Mouse (Mus musculus) bone marrow macrophage, adult 2 months (primary cell): ENCODE data around the gene 1700028J19Rik. TPM values are rescaled to one million over a fixed set of nuclear protein-coding genes. Genes with fewer than 3 reads are reported as not detected.

ENCODE experiments used
- H3K27ac ChIP-seq: 2 replicates; pipeline ENCODE4 v1.5.1; 2012; ENCODE audit warnings: low read depth, low read length; ENCODE audit not compliant: insufficient read depth
- H3K4me1 ChIP-seq: 2 replicates; pipeline ENCODE4 v1.6.1; 2012; ENCODE audit warnings: low read length; ENCODE audit not compliant: control insufficient read depth, insufficient read depth
- H3K4me3 ChIP-seq: 2 replicates; pipeline ENCODE4 v1.5.1; 2012; ENCODE audit warnings: mild to moderate bottlenecking, low read length, moderate library complexity; ENCODE audit not compliant: insufficient read depth
- CTCF ChIP-seq: IDR thresholded peaks from 2 replicates; pipeline ENCODE4 v1.5.1; 2012; ENCODE audit warnings: low read depth, mild to moderate bottlenecking, low read length, moderate library complexity
- POLR2A ChIP-seq: IDR thresholded peaks from 2 replicates; pipeline ENCODE4 v1.6.1; 2012; ENCODE audit warnings: mild to moderate bottlenecking, low read depth, low read length, borderline replicate concordance
- polyA plus RNA-seq: library from polyadenylated mRNA; stranded (reverse); fragments of >200 nt; gene quantifications from 2 replicates; pipeline ENCODE4 v1.2.4, GENCODE M21; 2012; ENCODE audit not compliant: missing spikeins, insufficient read depth, insufficient read length

Gene 1700028J19Rik
- 1.0 and 1.6 TPM in 2 replicates for polyA plus RNA-seq

GRCm38 (mm10) chr7:44246055-44246983 lies at the start of gene 1700028J19Rik, which contains the start of gene 2410002F23Rik:
1700028J19Rik (minus strand) TSS chr7:44246695.
2410002F23Rik (plus strand) TSS chr7:44246722.
- Histone ChIP-seq H3K4me1 (peaks cover 19% of the 10 kb centered on the region), H3K4me3 (peak within 1 kb of the TSS; percentile 83), H3K27ac (peak within 1 kb of the TSS; percentile 84)
- TF ChIP-seq POLR2A (peak; percentile 93), CTCF (no peak)

DNA sequence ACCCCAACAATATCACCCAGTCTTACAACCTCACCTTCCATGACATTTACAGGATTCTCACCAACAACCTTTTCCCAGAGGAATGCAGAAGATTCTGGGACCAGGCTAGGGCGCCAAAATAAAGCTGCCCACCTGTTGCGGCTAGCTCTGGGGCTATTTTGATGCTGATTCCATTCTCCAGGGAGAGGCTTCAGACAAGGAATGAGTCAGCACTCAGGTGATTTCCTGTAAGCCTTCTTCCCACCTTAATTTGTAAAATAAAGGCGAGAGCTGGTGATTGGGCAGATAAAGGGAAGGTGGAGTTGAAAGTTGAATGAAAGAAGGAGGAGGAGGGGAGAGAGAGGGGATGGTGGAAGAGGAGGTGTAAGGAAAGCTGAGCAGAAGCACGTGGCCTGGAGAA lies 44.9 kb upstream of the 1700028J19Rik start:
- Histone ChIP-seq H3K4me1 (no peaks in the 10 kb centered on the region), H3K4me3 (no peak overlapping the region), H3K27ac (no peak overlapping the region)
- no peak for TF ChIP-seq CTCF

DNA sequence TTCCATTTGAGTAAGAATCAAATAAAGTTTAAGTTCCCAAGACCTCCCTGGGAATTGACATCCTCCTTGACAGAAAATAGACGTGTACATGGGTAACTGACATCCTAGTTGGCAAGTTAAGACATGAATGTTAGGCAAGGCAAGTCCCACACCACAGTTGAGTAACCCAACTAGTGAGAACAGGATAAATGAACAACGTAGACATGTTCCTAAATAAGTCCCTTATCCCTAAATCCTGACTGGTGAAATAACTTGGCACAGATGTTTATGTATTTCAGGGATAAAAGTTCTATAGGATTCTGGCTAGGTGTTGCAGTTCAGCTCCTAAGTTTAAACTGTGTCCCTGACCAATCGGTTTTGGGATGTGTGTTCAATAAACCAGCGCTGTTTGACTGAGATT lies 44.5 kb upstream of the 1700028J19Rik start:
- Histone ChIP-seq H3K4me1 (no peaks in the 10 kb centered on the region), H3K4me3 (no peak overlapping the region), H3K27ac (no peak overlapping the region)
- TF ChIP-seq POLR2A (no peak), CTCF (no peak)

DNA sequence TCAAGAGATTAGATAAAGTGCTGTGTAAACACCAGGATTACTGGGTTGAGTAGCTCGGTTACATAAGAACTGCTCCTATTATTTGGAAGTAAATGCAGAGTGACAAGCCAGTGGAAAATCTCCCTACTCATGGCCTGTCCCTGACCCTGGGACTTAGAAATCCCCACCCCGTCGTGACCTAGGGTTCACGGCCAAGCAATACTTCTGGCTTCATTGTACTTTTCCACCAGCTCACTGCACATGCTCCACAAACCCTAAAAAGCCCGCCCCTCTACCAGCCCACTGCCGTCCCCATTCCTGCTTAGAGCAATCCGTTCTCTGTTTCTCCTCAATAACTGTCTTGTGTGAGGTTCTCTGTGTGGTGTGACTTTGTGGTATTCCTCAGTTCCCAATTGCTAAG lies 41.3 kb upstream of the 1700028J19Rik start:
- Histone ChIP-seq H3K4me1 (no peaks in the 10 kb centered on the region), H3K4me3 (no peak overlapping the region), H3K27ac (no peak overlapping the region)
- no peak for TF ChIP-seq POLR2A
- no peak for TF ChIP-seq CTCF

- Histone ChIP-seq H3K4me1 (peaks cover 4% of the 10 kb centered on the region), H3K4me3 (no peak overlapping the region), H3K27ac (no peak overlapping the region)
- TF ChIP-seq POLR2A (no peak), CTCF (no peak)
These were observed 35.1 kb upstream of the 1700028J19Rik start for GRCm38 (mm10) chr7:44281586-44281985.

- peaks cover 4% of the 10 kb centered on the region for H3K4me1 ChIP-seq
- H3K4me3 ChIP-seq: no peak overlapping the region
These were observed 34.5 kb upstream of the 1700028J19Rik start for GRCm38 (mm10) chr7:44280959-44281358.

DNA sequence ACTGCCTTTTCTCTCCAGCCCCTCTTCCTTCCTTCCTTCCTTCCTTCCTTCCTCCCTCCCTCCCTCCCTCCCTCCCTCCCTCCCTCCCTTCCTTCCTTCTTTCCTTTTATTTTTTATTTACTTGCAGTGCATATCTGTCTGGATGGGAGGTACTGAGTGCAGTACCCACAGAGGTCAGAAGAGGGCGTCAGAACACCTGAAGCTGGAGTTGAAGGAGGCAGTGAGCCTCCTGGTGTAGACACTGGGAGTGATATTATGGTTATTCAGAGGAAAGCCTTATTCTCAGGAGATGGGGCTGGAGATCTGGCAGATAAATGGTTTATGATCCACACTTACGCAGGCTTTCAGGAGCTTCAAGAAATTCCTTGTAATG lies 30.7 kb upstream of the 1700028J19Rik start:
- Histone ChIP-seq H3K4me3 (no peak overlapping the region), H3K27ac (no peak overlapping the region), H3K4me1 (peaks cover 4% of the 10 kb centered on the region)
- TF ChIP-seq POLR2A: no peak
- TF ChIP-seq CTCF: no peak

More at GRCm38 (mm10) chr7:44280959-44281358, 34.5 kb upstream of the 1700028J19Rik start:
- no peak overlapping the region for H3K27ac ChIP-seq
- TF ChIP-seq POLR2A: no peak
- TF ChIP-seq CTCF: no peak

GRCm38 (mm10) chr7:44276461-44277249 lies 30.2 kb upstream of the 1700028J19Rik start:
- Histone ChIP-seq H3K4me1 (peaks cover 4% of the 10 kb centered on the region), H3K4me3 (no peak overlapping the region), H3K27ac (no peak overlapping the region)
- TF ChIP-seq POLR2A (no peak), CTCF (no peak)

DNA sequence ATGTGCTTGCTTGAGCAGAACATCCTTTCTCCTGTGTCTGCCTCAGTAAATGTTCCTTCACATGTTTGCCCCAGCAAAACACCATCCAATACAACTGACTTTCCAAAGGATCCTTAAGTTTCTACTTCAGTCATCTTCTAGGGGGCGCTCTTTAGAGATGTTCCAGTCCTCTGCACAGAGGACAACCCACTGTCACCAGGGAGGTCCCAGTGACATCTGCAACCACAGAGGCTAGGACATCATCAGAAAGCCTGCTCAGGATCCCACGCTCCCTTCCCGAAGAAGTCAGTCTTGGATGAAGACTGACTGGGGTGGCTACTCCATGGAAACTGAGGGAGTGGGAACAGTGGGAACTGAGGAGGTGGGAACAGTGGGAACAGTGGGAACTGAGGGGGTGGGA lies 29.1 kb upstream of the 1700028J19Rik start:
- no peak overlapping the region for H3K27ac ChIP-seq
- H3K4me3 ChIP-seq: no peak overlapping the region
- peaks cover 1% of the 10 kb centered on the region for H3K4me1 ChIP-seq
- TF ChIP-seq POLR2A: no peak
- TF ChIP-seq CTCF: no peak
